Mouse (Mus musculus): ENCODE measurements around the gene Trio. TPM values are rescaled to one million over a fixed set of nuclear protein-coding genes. Genes with fewer than 3 reads are reported as not detected.

Trio gene
- polyA plus RNA-seq, 1 experiment from 2014 or later, result 5.1 TPM

GRCm38 (mm10) chr15:27997917-27998316 lies 27.7 kb downstream of the Trio start:
- TF ChIP-seq EP300 (IDR thresholded peaks at IDR 0.05; ENCODE audit: low read depth), result no peak
- no peak for TF ChIP-seq CTCF (IDR thresholded peaks at IDR 0.05; ENCODE audit: low read depth)
- H3K4me2 ChIP-seq (ENCODE audit: low read depth, low read length), result no peak overlapping the region
- H3K36me3 ChIP-seq (replicated peaks; ENCODE audit: insufficient read depth, low read length), result no peaks in the 10 kb centered on the region
- DNase-seq (no peak), ATAC-seq (no peak)
- no peak overlapping the region for H3K27ac ChIP-seq (ENCODE audit: low read depth)
- H3K27me3 ChIP-seq (ENCODE audit: insufficient read depth, low read length), result no peaks in the 10 kb centered on the region
- WGBS (ENCODE audit: insufficient replicate concordance), result 53% methylated on average over 8 of the region's 8 CpGs
- no peak overlapping the region for H3K4me3 ChIP-seq (ENCODE audit: low read depth, low read length)
- no peaks in the 10 kb centered on the region for H3K9me3 ChIP-seq (ENCODE audit: low read length)
- H3K9ac ChIP-seq (replicated peaks), result no peak overlapping the region
- H3K4me1 ChIP-seq (ENCODE audit: insufficient read depth), result peaks cover 24% of the 10 kb centered on the region

- H3K27ac ChIP-seq (ENCODE audit: low read depth), result no peak overlapping the region
- no peak overlapping the region for H3K4me3 ChIP-seq (ENCODE audit: low read depth, low read length)
- H3K27me3 ChIP-seq (ENCODE audit: insufficient read depth, low read length), result no peaks in the 10 kb centered on the region
- no peak for ATAC-seq
- DNase-seq, result no peak
- H3K9ac ChIP-seq (replicated peaks), result no peak overlapping the region
- 78% methylated on average over 9 of the region's 9 CpGs for WGBS (ENCODE audit: insufficient replicate concordance)
- no peaks in the 10 kb centered on the region for H3K36me3 ChIP-seq (replicated peaks; ENCODE audit: insufficient read depth, low read length)
- H3K9me3 ChIP-seq (ENCODE audit: low read length), result no peaks in the 10 kb centered on the region
- peaks cover 24% of the 10 kb centered on the region for H3K4me1 ChIP-seq (ENCODE audit: insufficient read depth)
- H3K4me2 ChIP-seq (ENCODE audit: low read depth, low read length), result no peak overlapping the region
- TF ChIP-seq EP300 (IDR thresholded peaks at IDR 0.05; ENCODE audit: low read depth) (no peak), CTCF (IDR thresholded peaks at IDR 0.05; ENCODE audit: low read depth) (no peak)
Measured at GRCm38 (mm10) chr15:27997391-27997841, 28.2 kb downstream of the Trio start.

- Histone ChIP-seq H3K4me3 (ENCODE audit: low read depth, low read length) (no peak overlapping the region), H3K27me3 (ENCODE audit: insufficient read depth, low read length) (no peaks in the 10 kb centered on the region), H3K9ac (replicated peaks) (no peak overlapping the region), H3K36me3 (replicated peaks; ENCODE audit: insufficient read depth, low read length) (no peaks in the 10 kb centered on the region), H3K27ac (ENCODE audit: low read depth) (no peak overlapping the region), H3K9me3 (ENCODE audit: low read length) (no peaks in the 10 kb centered on the region), H3K4me2 (ENCODE audit: low read depth, low read length) (no peak overlapping the region), H3K4me1 (ENCODE audit: insufficient read depth) (peaks cover 28% of the 10 kb centered on the region)
- ATAC-seq (no peak), DNase-seq (no peak)
- TF ChIP-seq EP300 (IDR thresholded peaks at IDR 0.05; ENCODE audit: low read depth), result no peak
- TF ChIP-seq CTCF (IDR thresholded peaks at IDR 0.05; ENCODE audit: low read depth), result no peak
- WGBS (ENCODE audit: insufficient replicate concordance), result 76% methylated on average over 4 of the region's 4 CpGs
Measured at GRCm38 (mm10) chr15:27996750-27997149, 28.9 kb downstream of the Trio start.

GRCm38 (mm10) chr15:27995421-27995820 lies 30.2 kb downstream of the Trio start:
- DNase-seq (no peak), ATAC-seq (no peak)
- TF ChIP-seq EP300 (IDR thresholded peaks at IDR 0.05; ENCODE audit: low read depth) (no peak), CTCF (IDR thresholded peaks at IDR 0.05; ENCODE audit: low read depth) (no peak)
- H3K27me3 ChIP-seq (ENCODE audit: insufficient read depth, low read length), result no peaks in the 10 kb centered on the region
- no peak overlapping the region for H3K9ac ChIP-seq (replicated peaks)
- no peaks in the 10 kb centered on the region for H3K9me3 ChIP-seq (ENCODE audit: low read length)
- no peak overlapping the region for H3K4me3 ChIP-seq (ENCODE audit: low read depth, low read length)
- WGBS (ENCODE audit: insufficient replicate concordance), result 64% methylated on average over 3 of the region's 3 CpGs
- no peaks in the 10 kb centered on the region for H3K36me3 ChIP-seq (replicated peaks; ENCODE audit: insufficient read depth, low read length)
- H3K4me1 ChIP-seq (ENCODE audit: insufficient read depth), result peaks cover 21% of the 10 kb centered on the region
- H3K4me2 ChIP-seq (ENCODE audit: low read depth, low read length), result peak overlapping the region; percentile 48
- no peak overlapping the region for H3K27ac ChIP-seq (ENCODE audit: low read depth)

GRCm38 (mm10) chr15:27994870-27995269 lies 30.8 kb downstream of the Trio start:
- Histone ChIP-seq H3K4me2 (ENCODE audit: low read depth, low read length) (peak overlapping the region; percentile 48), H3K36me3 (replicated peaks; ENCODE audit: insufficient read depth, low read length) (no peaks in the 10 kb centered on the region), H3K27ac (ENCODE audit: low read depth) (peak overlapping the region; percentile 39), H3K4me3 (ENCODE audit: low read depth, low read length) (no peak overlapping the region), H3K9ac (replicated peaks) (0 out of 2 replicates have a peak overlapping the region, but pooled peaks have one; percentile 16), H3K9me3 (ENCODE audit: low read length) (no peaks in the 10 kb centered on the region), H3K27me3 (ENCODE audit: insufficient read depth, low read length) (no peaks in the 10 kb centered on the region), H3K4me1 (ENCODE audit: insufficient read depth) (peaks cover 21% of the 10 kb centered on the region)
- DNase-seq (no peak), ATAC-seq (no peak)
- 71% methylated on average over 13 of the region's 13 CpGs for WGBS (ENCODE audit: insufficient replicate concordance)
- TF ChIP-seq CTCF (IDR thresholded peaks at IDR 0.05; ENCODE audit: low read depth) (no peak), EP300 (IDR thresholded peaks at IDR 0.05; ENCODE audit: low read depth) (no peak)

- no peak for ATAC-seq
- WGBS (ENCODE audit: insufficient replicate concordance), result 66% methylated on average over 7 of the region's 7 CpGs
- Histone ChIP-seq H3K4me3 (ENCODE audit: low read depth, low read length) (no peak overlapping the region), H3K27me3 (ENCODE audit: insufficient read depth, low read length) (no peaks in the 10 kb centered on the region), H3K36me3 (replicated peaks; ENCODE audit: insufficient read depth, low read length) (no peaks in the 10 kb centered on the region), H3K9ac (replicated peaks) (no peak overlapping the region), H3K4me2 (ENCODE audit: low read depth, low read length) (no peak overlapping the region), H3K27ac (ENCODE audit: low read depth) (0 out of 2 replicates have a peak overlapping the region, but pooled peaks have one; percentile 60), H3K9me3 (ENCODE audit: low read length) (no peaks in the 10 kb centered on the region), H3K4me1 (ENCODE audit: insufficient read depth) (peaks cover 14% of the 10 kb centered on the region)
- no peak for DNase-seq
- no peak for TF ChIP-seq CTCF (IDR thresholded peaks at IDR 0.05; ENCODE audit: low read depth)
- TF ChIP-seq EP300 (IDR thresholded peaks at IDR 0.05; ENCODE audit: low read depth), result no peak
Measured at GRCm38 (mm10) chr15:27993528-27993927, 32.1 kb downstream of the Trio start.

- H3K9me3 ChIP-seq (ENCODE audit: low read length), result no peaks in the 10 kb centered on the region
- TF ChIP-seq CTCF (IDR thresholded peaks at IDR 0.05; ENCODE audit: low read depth) (no peak), EP300 (IDR thresholded peaks at IDR 0.05; ENCODE audit: low read depth) (no peak; the same call in 1 of the 2 replicates)
- peak overlapping the region; percentile 60; the same call in 1 of the 2 replicates for H3K27ac ChIP-seq (ENCODE audit: low read depth)
- DNase-seq (peak; percentile 51), ATAC-seq (peak; percentile 84)
- no peak overlapping the region for H3K4me3 ChIP-seq (ENCODE audit: low read depth, low read length)
- H3K4me2 ChIP-seq (ENCODE audit: low read depth, low read length), result no peak overlapping the region
- no peaks in the 10 kb centered on the region for H3K36me3 ChIP-seq (replicated peaks; ENCODE audit: insufficient read depth, low read length)
- 45% methylated on average over 5 of the region's 5 CpGs for WGBS (ENCODE audit: insufficient replicate concordance)
- H3K9ac ChIP-seq (replicated peaks), result no peak overlapping the region
- H3K27me3 ChIP-seq (ENCODE audit: insufficient read depth, low read length), result no peaks in the 10 kb centered on the region
- H3K4me1 ChIP-seq (ENCODE audit: insufficient read depth), result peaks cover 13% of the 10 kb centered on the region
Measured at GRCm38 (mm10) chr15:27992596-27992995, 33.1 kb downstream of the Trio start.

All from liver, postnatal 0 days (tissue).